Mouse (Mus musculus) CD4-positive, CD25-positive, alpha-beta regulatory T cell, adult 4 months (primary cell): ENCODE measurements around the gene Tob2. TPM values are rescaled to one million over a fixed set of nuclear protein-coding genes. Genes with fewer than 3 reads are reported as not detected.
A peak's percentile ranks its signal among the peaks of the same experiment; 100 is the strongest.

Experiments used
- ATAC-seq: one replicate; pipeline ENCODE4 v1.8.0; 2017
- polyA plus RNA-seq, 2 experiments: library from polyadenylated mRNA; unstranded; fragments of 100-300 nt; shearing (Covaris generic); gene quantifications; one replicate each; pipeline ENCODE4 v1.2.1; 2017

Gene Tob2
- polyA plus RNA-seq, result 10 to 100 TPM; 37.2 to 42.7 TPM

GRCm38 (mm10) chr15:81858517-81859329, at the start of gene Tob2:
Tob2 (minus strand) TSS chr15:81858796.
- peak; percentile 13 for ATAC-seq

GRCm38 (mm10) chr15:81907953-81908352, 49.4 kb upstream of the Tob2 start:
- ATAC-seq, result no peak

GRCm38 (mm10) chr15:81904939-81905338, 46.3 kb upstream of the Tob2 start:
- peak; percentile 80 for ATAC-seq

GRCm38 (mm10) chr15:81898751-81899150, 40.2 kb upstream of the Tob2 start:
- no peak for ATAC-seq

GRCm38 (mm10) chr15:81897607-81898285, 39.1 kb upstream of the Tob2 start:
- no peak for ATAC-seq

- no peak for ATAC-seq
Measured at GRCm38 (mm10) chr15:81896407-81896806, 37.8 kb upstream of the Tob2 start.

GRCm38 (mm10) chr15:81894002-81894401, 35.4 kb upstream of the Tob2 start:
- ATAC-seq, result no peak

GRCm38 (mm10) chr15:81891822-81892580, 33.4 kb upstream of the Tob2 start:
- no peak for ATAC-seq

- ATAC-seq, result no peak
Measured at GRCm38 (mm10) chr15:81891140-81891802, 32.7 kb upstream of the Tob2 start.

- ATAC-seq, result no peak
Measured at GRCm38 (mm10) chr15:81889175-81889574, 30.6 kb upstream of the Tob2 start.

GRCm38 (mm10) chr15:81886795-81887550, 28.4 kb upstream of the Tob2 start:
- no peak for ATAC-seq

GRCm38 (mm10) chr15:81885418-81885934, 26.9 kb upstream of the Tob2 start:
- no peak for ATAC-seq

GRCm38 (mm10) chr15:81882348-81882747, 23.8 kb upstream of the Tob2 start:
- no peak for ATAC-seq

- ATAC-seq, result no peak
Measured at GRCm38 (mm10) chr15:81879531-81880401, 21.2 kb upstream of the Tob2 start.

GRCm38 (mm10) chr15:81872262-81873136, 13.9 kb upstream of the Tob2 start, which contains the start of gene Aco2:
Aco2 (plus strand) TSS chr15:81872309.
- peak; percentile 86 for ATAC-seq

- peak; percentile 88 for ATAC-seq
Measured at GRCm38 (mm10) chr15:81871604-81872261, 13.1 kb upstream of the Tob2 start, which contains the start of gene Phf5a. Phf5a (minus strand) TSS chr15:81871911.

GRCm38 (mm10) chr15:81869985-81870384, 11.4 kb upstream of the Tob2 start:
- ATAC-seq, result no peak

GRCm38 (mm10) chr15:81864238-81864637, 5.6 kb upstream of the Tob2 start:
- no peak for ATAC-seq
